Mouse (Mus musculus): ENCODE data around the gene Fam205c.

Fam205c gene

DNA sequence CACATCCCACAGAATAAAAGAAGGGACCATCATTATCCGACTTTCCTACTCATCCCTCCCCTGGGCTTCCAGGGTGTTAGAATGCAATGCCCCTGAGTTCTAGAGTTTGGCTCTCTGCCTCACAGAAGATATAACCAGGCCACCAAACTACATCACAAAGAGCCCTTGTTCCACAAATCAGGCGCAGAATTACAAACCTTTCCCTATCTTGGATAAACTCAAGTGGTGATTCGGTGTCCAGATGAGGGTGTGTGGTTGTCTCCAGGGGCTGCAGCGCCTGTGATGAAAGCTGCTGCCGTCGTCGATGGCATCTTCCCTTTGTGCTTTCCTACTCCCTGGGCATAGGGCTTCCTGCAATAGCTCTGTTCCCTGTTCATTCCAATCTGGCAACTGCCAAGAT is at the start of gene Fam205c:
Gene Fam205c, minus strand, starts transcription at position 101 of the 400 bp plus-strand sequence.
- no peak for DNase-seq

DNA sequence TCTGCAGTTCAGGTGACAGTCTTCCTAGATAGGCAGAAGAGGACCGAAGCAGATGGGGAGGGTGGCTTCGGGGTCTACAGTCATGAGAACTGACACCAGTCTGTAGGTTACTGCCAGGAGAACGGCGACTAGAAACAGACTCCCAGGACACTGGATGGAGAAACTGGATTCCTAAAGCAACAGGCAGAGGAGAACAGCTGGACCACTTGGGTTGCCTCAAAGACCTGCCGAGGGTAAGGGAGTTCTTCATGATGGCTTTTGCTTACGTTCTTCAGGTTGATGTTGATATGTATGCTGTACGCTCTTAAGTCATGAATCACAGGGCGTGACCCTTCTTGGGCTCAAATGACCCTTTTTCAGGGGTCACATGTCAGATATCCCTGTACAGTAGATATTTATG is 48.4 kb upstream of the Fam205c start:
- no peak for DNase-seq

DNA sequence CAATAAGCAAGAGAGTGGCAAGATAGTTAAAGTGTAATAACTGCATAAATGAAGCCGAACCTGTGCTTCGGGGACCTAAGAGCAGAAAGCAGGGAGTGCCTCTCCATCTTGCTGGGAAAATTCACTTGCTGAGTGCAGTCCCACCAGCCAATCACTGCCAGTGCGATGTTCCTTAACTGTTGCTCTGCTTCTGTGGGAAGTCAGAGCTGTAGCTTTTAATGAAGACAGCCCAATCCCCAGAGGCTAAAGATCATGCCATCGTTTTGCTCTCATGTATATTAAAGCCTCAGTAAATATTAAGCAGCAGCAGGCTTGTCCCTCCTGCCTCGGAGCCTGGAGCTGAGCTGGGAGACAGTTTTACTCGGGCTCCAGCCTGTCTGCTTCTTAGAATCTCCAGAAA is 48.0 kb upstream of the Fam205c start:
- no peak for DNase-seq

DNA sequence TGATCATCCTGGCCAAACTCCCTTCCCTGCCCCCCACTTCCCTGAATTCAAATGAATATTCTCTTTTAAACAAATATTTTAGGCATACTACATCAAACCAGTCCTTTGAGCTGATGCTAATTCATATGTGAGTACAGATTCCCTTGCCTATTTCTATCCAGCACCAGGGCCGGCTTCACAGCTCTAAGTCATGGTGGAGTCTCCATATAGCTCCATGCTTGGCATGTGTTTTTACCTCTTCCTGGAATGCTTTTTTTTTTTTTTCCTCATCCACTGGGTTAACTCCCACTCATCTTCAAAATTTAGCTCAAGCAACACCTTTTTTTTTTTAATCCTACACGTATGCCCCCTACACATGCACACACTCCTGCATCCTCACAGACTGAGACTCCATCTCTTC is 47.5 kb upstream of the Fam205c start:
- no peak for DNase-seq

DNA sequence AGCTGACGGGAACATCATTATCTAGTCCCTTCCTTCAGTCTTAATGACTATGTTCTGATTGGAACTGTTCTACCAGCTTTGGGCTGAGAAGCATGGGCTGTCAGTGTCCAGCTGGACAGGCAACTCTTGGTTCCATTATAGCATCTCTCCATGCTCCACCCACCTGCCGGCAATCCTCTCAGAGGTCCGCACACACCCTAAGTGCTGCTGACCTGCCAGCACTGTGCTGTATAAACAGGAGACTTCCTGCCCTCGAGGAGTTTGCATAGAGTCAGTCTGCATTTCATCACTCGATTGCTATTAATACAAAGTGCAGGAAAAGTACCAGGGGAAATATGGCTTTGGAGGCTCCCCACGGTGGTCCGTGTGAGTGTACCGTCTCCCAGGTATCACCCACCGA is 46.7 kb upstream of the Fam205c start:
- DNase-seq: no peak

DNA sequence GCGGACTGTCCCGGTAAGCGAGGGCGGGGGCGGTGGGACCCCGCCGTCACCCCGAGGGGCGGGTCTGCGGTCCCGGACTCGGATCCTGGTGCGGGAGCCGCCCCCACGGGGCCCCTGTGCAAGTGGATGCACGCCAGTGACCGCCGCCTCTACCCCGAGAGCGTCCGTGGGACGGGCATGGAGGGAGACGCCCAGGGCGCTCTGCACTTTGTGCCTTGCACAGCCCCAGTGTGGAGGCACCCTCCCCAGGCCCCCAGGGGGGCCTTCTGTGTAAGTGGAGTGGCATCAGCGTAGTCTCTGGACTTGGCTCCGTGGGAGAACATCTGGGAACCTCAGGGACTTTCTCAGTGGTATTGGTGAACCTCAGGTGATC is 43.4 kb upstream of the Fam205c start:
- DNase-seq: no peak

DNA sequence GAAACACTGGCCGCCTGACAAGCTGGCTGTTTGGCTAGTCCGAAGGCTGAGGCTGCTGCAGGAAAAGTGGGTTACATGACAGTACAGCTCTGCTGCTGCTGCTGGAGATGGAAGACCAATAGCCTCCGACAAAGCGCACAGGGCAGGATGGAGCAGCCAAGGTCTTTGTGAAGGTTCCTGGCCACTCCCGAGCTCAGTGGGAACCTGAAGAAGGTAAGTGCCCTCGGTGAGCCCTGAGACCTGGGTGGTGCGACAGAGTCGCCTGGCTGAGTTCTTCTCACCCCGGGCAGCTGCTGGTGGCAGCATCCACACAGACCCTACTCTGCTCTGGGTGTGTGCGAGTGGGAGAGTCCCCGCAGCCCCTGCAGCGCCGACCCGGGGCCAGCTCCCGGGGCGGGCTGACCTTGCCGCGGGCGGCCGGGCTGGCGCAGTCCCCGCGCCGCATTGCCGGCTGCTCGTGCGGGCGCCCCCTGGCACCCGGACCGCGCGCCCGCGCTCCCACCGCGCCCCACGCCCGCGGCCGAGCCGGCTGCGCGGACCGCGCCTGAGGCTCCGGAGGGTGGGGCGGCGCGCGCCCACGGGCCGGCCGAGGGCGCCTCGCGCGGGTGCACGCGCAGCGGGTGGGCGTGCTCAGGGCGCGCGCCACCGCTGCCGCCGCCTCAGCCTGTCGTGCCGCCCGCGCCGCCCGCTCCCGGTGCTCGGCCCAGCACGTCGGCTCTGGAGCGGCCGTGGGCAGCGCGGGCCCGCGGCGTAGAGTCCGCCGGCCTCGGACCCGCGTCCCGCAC is 42.8 kb upstream of the Fam205c start, which contains the start of gene Phf24:
Gene Phf24, plus strand, starts transcription at position 44 of the 785 bp plus-strand sequence.
- peak; percentile 20 for DNase-seq

DNA sequence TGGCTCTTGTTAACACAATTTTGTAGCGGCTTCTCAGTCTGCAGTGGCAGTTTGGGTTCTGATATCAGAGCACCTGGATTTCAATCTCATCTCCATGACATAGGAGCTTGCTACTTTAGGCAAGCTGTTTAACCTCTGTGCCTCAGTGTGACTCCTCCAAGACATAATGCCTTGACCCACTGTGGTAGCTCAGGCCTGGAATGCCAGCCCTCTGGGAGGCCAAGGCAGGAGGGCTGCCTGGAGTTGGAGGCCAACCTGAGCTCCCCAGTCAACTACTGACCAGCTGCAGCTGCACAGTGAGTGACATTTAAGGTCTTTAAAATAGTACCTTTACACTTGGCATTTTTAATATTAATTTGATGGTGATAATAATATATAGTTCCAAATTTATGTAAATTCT is 41.9 kb upstream of the Fam205c start:
- no peak for DNase-seq

DNA sequence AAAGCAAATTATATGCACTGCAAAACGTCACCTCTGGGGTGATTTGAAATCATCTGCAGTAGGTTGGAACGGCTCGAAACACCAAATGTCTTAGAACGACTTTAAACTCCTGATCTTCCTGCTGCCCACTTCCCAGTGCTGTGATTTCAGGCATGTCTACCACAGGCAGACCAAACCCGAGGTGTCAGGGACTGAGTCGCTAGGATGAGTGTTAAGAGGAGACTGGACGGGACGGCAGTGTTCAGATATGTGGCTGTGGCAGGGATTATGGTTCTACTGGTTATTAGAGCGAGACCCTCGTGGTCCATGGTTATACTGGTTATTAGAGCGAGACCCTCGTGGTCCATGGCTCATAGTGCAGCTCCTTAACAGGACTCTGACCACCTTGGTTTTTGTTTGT is 41.3 kb upstream of the Fam205c start:
- DNase-seq: no peak

DNA sequence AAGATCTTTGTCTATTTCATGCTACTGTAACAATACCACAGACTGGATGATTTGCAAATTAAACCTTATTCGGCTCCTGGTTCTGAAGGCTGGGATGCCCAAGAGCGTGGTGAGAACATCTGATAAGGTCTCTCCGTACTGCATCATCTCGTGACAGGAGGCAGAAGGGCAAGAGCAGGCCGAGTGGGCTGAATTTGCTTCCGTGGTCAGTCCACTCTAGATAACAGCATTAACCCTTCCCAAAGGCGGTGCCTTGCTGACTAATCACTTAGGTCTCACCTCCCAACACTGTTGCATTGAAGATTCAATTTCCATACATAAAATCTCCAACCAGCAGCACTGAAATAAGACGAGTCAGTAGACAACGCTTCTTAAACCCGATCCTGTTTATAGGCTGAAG is 39.4 kb upstream of the Fam205c start:
- DNase-seq: no peak

DNA sequence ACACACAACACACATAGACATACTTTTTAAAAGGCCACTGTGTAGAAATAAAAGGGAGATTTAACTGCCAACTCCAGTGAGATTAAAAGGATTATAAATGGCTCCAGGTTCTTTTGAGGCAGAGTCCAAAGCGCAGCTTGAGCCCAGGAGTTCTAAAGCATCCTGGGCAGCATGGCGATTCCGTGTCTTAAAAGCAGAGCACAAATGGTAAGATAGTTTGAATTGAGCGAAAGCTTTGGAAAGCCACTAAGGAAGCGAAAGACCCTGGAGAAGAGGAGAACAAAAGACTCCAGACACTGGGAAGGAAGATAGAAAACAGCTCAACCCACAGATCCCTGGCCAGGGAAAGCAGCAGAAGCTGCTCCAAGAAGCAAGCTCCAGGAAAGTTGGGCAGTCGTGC is 30.9 kb upstream of the Fam205c start:
- DNase-seq: no peak

DNA sequence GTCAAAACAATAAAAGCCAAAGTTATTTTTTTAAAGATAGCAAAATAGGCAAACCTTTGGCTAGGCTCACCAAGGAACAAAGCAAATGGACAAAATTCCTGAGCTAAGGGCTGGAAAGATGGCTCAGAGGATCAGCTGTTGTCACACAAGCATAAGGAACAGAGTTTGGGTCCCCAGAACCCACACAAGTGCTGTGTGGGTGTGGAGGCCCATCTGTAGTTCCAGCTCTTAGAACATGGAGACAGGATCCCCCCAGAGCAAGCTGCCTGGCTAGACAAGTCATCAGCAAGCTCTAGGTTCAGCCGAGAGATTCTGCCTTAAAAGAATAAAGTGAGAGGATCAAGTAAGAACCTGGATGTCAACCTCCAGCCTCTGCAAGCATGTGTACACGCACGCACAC is 30.5 kb upstream of the Fam205c start:
- no peak for DNase-seq

DNA sequence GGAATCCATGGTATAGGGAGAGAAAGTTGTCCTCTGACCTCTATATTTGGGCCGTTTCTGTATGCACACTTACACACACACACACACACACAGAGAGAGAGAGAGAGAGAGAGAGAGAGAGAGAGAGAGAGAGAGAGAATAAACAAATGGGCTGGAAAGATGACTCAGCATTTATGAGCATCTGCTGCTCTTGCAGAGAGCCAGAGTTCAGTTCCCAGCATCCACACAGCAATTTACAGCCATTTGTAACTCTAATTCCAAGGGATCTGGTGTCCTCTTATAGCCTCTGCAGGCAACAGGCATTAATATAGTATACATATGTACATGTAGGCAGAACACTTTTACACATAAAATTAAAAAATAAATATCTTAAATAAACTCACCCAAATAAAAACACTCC is 29.9 kb upstream of the Fam205c start:
- DNase-seq: no peak

DNA sequence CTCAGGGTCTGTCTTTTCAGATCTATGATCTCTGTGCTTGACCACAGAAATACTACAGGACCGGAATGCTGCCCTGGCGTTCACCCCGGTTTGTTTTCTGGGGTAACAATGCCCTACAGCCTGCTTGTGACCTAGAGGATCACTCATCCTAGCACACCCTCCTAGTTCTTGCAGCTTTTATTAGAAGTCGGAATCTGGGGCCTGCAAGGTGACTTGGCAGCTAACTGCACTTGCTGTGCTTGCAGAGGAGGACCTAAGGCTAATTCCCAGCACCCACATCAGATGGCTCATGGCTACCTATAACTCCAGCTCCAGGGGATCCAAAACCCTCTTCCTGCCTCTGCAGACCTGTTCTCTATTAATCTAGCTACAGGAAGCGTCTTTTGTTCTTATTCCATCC is 28.7 kb upstream of the Fam205c start:
- no peak for DNase-seq

DNA sequence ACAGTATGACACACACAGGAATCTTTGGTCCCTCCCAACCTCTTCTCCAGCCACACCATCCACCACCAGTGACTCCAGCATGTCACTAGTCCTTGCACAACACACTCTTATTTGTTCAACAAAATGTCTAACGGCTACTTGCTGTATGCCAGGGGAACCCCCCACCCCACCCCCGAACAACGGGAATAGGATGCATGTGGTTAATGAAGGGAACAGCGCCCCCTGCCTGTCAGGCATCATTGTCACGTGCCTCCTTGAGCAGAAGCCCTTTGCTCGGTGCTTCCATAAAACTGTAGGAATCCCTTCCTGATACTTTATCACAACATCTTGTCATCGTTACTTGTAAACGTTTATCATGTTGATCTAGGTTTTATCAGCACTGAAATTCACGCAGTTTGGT is 28.1 kb upstream of the Fam205c start:
- DNase-seq: no peak

DNA sequence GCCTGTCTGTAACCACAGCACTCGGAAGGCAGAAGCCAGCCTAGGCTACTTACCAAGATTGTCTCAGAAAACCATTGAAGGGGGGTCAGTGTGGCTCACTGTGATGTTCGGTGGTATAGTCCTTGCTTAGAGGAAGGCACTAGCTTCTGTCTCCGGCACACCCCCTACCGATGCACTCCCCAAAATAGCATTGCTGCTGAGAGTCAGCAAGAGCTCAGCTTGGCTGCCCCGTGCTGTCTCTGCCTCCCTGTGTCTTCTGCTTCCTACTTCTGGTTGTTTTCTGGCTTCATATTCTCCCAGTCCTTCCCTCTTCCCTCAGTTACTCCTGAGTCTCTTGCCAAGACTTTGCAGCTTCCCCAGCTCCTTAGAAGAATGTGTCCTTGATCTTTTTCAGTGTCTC is 26.8 kb upstream of the Fam205c start:
- no peak for DNase-seq

DNA sequence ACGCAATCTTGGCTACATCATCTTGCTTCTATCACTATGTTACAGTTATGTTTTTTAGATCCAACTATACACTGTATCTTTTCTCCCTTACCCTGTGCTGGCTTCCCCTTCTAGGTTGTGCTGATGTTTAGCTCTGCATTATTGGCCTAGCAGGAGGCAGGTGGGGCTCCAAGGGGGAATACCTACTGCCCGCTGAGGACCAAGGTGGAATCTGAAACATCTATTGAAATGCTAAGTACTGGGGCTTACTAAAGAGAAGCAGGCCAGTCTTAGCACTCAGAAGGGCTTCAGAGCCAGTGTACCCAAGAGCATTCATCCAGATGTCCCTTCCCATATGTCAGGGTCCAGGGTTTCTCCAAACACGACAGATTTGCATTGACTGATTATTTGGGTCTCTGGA is 24.9 kb upstream of the Fam205c start:
- DNase-seq: no peak

DNA sequence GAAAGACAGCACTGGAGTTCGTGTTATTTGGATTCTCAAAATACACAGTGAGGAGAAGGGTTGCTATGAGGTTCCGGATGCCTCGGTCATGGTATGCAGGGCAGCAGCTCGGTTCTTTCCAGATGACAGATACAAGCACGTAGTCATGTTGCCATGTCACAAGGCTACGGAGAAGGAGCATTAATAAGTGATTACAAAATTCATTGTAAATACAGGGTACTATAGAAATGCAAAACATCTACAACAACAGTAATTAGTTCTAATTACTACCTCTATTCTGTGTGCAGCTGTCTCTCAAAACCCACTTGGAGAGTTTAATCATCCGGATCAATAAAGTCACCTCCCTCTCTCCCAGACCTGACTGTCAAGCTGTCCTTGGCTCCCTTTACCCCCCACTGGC is 21.1 kb upstream of the Fam205c start:
- DNase-seq: no peak

DNA sequence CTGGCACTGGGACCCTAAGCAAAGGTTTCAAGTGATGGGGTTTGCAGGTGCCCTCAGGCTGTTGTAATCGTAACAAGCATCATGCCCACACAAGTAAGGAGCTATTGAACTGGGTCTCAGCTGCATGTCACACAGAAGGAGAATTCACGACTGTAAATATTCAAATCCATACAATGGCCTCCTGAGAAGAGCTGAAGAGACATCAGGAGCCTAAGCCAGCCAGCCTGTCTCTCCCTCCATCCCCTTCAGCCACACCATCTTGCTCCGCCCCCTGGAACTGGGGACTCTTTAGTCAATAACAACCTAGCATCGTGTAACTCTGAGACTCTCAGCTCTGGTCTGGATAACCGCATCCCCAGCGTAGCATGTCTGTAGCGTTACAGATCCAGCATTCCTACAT is 17.1 kb upstream of the Fam205c start:
- DNase-seq: no peak

DNA sequence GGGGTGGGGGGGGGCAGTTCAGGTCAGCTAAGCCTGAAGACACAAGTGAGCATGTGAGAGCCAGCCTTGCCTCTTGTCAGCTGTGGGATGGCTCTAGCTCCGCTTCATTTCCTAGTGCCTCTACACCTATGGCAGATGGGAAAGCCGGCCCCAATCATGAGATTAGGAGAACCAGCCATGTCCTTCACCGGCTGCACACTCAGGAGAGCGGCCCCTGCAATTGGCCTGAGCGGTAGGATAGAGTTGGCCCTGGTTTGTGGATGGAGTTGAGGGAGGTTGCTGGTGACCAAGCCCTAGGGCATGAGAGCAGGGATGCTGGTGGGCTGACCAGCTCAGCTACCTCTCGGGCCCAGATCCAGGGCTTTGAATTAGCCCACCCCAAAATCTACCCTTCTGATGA is 14.8 kb upstream of the Fam205c start:
- DNase-seq: no peak

DNA sequence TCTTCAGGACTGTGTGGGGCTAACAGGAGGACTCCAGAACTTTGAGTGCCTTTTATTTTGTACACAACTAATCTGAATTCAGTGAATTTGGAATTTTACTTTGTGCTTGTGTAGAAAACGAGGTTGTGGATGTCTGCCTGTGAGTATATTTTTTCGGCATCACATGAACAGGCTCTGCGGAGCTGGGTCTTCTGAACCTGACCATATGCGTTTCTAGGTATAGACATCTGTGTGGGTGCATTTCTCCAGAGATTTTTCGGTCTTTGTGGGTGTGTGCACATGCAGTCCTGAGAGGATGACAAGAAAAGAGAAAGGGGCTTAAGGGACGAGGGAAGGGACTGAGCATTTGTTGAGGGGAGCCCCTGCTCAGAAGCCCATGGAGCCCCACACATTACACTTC is 12.9 kb upstream of the Fam205c start:
- no peak for DNase-seq

DNA sequence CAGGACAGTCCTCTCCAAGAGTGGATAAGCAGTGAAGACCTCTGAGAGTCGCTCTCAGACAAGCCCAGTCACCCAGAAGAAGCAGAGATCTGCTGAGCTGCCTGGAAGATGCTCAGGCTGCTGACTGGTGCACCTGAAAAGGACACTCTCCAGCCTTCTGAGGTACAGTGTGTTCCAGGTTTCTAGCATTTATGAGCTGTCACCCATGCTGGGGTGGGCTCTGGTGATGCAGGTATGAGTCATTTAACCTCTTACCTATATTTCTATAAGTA is 6.6 kb upstream of the Fam205c start:
- no peak for DNase-seq

DNA sequence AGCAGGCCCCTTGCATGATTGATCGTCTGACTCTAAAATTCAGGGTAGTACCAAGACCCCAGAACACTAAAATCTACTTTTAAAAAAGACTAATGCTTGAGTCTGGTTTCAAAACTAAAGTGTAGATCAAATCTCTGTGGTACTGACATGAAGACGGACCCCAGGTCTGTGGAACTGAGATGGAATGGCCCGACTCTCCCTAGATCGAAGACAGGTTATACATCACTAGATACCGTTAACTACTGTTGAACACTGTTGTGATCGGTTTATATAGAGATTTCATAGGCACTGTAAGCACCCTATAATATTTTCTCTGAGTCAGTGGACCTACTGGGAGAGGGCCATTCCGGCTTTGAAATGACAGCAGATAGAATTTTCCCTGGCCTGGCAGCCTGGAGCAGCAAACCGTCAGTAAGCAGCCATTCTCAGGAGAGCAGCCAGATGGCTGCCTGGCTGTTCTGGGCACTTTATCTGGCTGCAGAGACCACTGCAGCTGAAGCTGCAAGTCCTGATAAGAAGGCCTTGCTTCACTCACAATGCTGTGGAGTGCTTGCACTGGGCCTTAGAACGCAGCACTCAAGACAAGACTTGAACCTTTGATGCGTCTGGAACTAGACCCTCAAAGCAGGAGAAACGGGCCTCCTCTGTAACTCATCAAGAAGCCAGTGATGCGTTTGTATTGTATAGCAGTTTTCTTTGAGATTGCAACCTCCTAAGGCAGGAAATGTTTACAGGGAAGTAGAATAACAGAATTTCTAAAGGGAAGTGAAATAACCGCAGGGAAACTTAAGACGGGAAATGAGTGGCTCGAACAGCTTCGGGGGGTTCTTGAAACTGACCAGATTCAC is 6.0 kb upstream of the Fam205c start:
- no peak for DNase-seq

DNA sequence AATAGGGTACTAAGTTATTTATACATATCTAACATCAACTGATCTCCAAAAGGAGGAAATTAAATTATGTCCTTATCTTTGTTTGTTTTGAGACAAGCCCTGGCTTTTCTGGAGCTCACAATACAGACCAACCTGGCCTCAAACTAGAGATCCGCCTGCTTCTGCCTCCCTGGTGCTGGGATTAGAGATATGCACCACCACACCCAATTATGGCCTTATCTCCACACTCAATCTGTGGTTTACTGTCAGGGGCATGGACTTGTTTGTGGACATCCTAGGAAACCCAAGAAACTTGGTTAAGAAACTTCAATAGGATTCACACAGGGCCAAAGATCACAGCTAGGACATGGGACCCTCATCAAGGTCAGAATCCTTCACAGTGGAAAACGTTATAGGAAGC is 3.6 kb upstream of the Fam205c start:
- DNase-seq: no peak
